Mouse (Mus musculus) kidney, adult 9 months (tissue): ENCODE results near the gene Gsk3a.

ENCODE experiments used
- DNase-seq: peaks from one replicate; pipeline ENCODE4 v3.0.0; 2022

Gsk3a gene

GRCm38 (mm10) chr7:25179606-25180161, 58.0 kb downstream of the Gsk3a start, which contains the start of gene Pou2f2:
Gene Pou2f2 (minus strand): TSS chr7:25179726.
- peak; percentile 23 for DNase-seq

- DNase-seq = peak; percentile 11
These were observed 58.7 kb downstream of the Gsk3a start for GRCm38 (mm10) chr7:25178787-25179605.

GRCm38 (mm10) chr7:25178317-25178716, 59.3 kb downstream of the Gsk3a start:
- DNase-seq = no peak
